Mouse (Mus musculus) left cerebral cortex, adult 11 months (tissue): ENCODE measurements at regions not wholly inside any gene's neighbourhood (a gene's known extent, or its start where the extent isn't known, plus 50 kb on each side); places are given as distances from the start of the nearest gene placed in this dataset.

Experiments
- DNase-seq: peaks from one replicate; pipeline ENCODE4 v3.0.0; 2022; ENCODE audit warnings: low spot score

- DNase-seq = no peak
Observed at GRCm38 (mm10) chr2:131801212-131801611, 58.3 kb downstream of the Erv3 start.

- no peak for DNase-seq
Observed at GRCm38 (mm10) chr2:131800126-131800894, 59.2 kb downstream of the Erv3 start.

GRCm38 (mm10) chr2:131799486-131799885, 60.1 kb downstream of the Erv3 start:
- DNase-seq = peak; percentile 24

GRCm38 (mm10) chr2:131797001-131797693, 62.4 kb downstream of the Erv3 start:
- DNase-seq = no peak

- DNase-seq = no peak
Observed at GRCm38 (mm10) chr2:131775381-131775780, 84.2 kb downstream of the Erv3 start.

GRCm38 (mm10) chr2:131773691-131774090, 85.9 kb downstream of the Erv3 start:
- no peak for DNase-seq

- no peak for DNase-seq
Observed at GRCm38 (mm10) chr2:131772163-131772562, 87.4 kb downstream of the Erv3 start.

DNA sequence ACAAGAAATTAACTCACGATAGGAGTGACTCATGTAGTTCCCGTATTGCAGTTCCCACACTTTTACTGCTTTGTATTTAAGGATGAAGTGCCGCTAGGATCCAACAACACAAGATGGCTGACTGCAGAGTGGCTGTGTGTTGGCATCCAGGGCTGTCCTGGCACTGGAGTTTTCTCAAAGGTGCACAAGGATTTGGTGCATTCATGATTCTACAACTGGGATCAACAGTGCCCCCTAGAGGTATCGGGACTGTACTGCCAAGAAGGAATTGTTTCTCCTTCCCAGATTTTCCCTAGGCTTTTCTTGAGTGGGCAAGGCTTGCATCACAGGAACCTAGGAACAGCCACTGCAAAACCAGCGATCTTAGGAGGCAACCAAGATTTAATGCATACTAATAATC, 88.7 kb downstream of the Erv3 start:
- DNase-seq = peak; percentile 42

DNA sequence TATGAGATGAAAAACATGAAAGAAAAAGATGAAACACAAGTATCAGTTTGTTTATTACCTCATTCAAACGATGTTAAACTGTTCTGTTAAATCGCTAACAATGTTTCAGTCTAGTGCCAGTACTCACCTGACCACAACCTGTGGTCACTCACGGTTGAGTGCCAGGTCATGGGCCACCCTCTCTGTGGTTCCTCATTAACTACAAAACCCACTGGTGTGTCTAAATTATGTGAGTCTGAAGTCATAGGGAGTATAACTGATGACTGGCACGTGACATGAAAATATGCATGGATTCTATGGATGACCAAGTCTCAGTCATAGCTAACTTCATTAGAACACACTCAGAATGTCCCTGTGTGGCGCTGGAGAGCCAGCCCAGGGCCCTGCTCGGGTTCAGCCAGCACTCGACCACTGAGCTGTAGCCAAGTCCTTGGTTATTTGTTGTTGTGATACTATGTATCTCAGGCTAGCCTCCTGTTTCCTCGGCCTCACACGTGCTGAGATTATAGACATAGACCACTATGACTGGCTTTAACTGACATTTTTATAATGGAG, 89.8 kb downstream of the Erv3 start:
- DNase-seq = no peak

GRCm38 (mm10) chr2:131766500-131766899, 93.0 kb downstream of the Erv3 start:
- no peak for DNase-seq

GRCm38 (mm10) chr2:131761507-131761906, 98.0 kb downstream of the Erv3 start:
- no peak for DNase-seq

GRCm38 (mm10) chr2:131757183-131757903, 102.2 kb downstream of the Erv3 start:
- no peak for DNase-seq

DNA sequence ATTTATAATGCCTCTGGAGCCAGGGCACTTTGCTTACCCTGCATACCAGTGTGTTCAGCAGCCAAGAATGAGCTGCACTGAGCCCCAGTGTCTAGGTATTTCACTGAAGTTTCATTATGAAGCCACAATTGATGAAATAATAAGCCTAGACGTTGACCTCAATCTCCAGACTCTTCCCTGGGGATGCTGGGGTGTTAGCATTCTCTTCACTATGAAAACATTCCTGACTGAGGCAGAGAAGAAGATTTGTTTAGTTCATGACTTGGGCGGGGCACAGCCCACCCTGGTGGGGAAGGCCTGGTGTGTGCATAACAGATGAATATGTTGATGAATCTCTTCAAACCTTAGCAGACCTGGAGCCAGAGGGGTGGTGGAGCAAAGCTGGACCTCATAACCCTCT, 104.4 kb downstream of the Erv3 start:
- DNase-seq = no peak

DNA sequence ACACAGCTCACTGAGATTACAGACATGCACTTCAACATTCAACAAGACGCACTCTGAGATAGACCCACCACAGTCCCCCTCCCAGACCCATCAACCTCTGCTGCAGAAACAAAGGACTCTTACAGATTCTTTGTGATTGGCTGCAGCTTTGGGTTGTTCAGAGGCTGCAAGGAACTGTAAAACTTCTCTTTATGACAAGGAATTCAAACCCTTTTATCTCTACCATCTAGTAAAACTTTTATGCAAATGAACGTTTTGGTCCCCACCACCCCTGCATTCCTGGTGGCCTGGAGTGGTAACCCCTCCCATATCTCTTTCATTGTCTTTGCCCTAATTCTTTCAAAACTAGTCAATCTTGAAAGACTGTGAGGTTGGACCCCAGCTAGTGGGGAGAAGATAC, 106.1 kb downstream of the Erv3 start:
- DNase-seq = no peak

GRCm38 (mm10) chr2:131750679-131751078, 108.9 kb downstream of the Erv3 start:
- DNase-seq = no peak

DNA sequence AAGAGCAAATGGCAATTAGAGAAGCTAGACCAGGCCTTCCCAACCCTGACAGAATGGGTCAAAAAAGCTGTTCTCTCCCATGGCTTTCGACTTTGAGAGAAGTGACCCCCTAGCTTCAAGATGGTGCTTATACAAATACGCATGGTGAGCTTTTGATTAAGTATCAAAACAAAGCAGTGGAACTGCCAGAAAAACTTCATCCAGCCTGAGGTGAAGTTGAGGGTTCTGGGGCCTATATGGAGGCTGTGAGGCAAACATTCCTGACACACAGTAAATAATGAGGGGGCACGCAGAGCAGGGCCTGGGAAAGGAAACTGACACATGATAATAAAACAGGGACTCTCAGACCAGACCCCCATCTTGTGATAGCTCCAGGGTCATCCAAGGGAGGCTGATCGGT, 109.3 kb downstream of the Erv3 start:
- DNase-seq = no peak

- DNase-seq = no peak
Observed at GRCm38 (mm10) chr2:131749746-131750145, 109.8 kb downstream of the Erv3 start.

GRCm38 (mm10) chr2:131748791-131749190, 110.8 kb downstream of the Erv3 start:
- DNase-seq = peak; percentile 74

- DNase-seq = no peak
Observed at GRCm38 (mm10) chr2:131747707-131748106, 111.8 kb downstream of the Erv3 start.

DNA sequence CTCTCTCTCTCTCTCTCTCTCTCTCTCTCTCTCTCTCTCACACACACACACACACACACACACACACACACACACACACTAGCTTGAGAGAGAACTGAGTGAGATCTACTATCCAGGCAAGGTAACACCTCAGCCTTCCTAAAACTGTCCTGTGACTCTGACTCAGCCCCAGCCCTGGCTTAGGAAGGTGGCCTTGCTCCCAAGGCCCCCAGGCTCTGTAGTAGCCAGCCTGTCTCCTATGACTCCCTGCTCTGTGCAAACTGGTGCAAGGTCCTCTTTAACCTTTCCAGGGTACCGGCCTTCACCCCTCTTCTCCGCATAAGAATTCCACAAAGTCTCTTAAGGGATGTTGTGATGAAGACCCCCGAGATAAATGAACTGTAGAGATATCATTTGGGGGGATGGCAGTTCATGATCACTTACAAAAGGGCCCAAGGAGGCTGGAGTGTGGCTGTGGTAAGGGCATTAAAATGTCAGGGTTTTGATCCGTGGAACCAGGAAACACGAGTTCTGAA, 114.1 kb downstream of the Erv3 start:
- no peak for DNase-seq

DNA sequence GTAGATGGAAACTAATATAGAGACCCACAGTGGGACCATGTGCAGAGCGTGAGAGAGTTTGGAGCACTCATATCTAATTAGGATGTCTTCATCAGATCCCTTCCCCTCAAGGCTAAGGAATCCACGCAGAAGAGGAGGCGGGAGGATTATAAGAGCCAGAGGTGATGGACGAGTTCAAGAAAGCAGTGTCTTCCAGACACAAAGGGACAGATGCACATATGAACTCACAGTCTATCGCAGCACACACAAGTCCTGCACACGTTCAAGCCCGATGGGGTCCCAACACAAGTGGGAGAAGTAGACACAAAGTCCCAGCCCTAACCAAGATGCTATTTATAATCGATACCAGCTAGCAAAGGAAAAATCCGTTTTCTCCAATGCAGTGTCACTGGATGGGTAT, 114.6 kb downstream of the Erv3 start:
- DNase-seq = no peak

- no peak for DNase-seq
Observed at GRCm38 (mm10) chr2:131740456-131740855, 119.1 kb downstream of the Erv3 start.
